Mouse (Mus musculus) layer of hippocampus, postnatal 36 days (tissue): ENCODE measurements around the gene Lingo2. TPM values are rescaled to one million over a fixed set of nuclear protein-coding genes. Genes with fewer than 3 reads are reported as not detected.

Experiments used
- DNase-seq, 2 experiments: peaks; one replicate each; pipeline ENCODE4 v3.0.0; 2022
- total RNA-seq, 2 experiments: library from RNA; stranded (reverse); gene quantifications; 2 replicates each; pipeline ENCODE4 v1.2.3; 2021

The Lingo2 gene
- total RNA-seq, 2 experiments from 2014 or later: 44.6 to 49.2 TPM

DNA sequence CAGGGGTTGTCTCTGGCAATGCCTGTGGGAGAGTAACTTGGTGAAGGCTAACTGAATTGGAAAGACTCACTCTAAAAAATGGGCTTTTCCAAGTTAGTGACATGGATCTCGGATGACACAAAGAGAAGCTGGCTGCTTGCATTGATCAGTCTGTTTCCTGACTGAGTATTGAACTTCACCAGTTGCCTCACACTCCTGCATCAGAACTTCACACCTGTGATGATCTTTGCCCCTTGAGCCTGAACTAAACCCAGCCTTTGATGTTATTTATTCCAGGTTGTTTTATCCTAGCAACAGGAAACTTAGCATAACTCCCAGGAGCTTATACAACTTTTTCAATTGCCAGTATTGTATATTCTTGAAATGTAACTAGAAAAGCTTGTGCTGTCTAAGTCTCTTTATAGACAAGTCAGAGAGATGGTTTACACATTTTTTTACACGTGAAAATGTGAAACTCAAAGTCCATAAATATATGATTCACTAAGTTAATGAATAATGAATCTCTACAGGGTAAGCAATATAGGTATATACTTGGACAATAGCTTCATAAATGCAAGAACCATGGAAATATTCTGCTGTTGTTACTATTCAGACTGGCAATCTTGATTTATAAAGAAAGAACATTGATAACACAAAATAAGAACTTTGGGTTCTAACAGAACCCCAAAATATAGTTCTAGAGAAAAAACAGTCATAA, 410.7 kb downstream of the Lingo2 start:
- DNase-seq: no peak

- no peak for DNase-seq
These were observed 417.7 kb downstream of the Lingo2 start for GRCm38 (mm10) chr4:36533895-36534294.

GRCm38 (mm10) chr4:36490255-36490654, 461.3 kb downstream of the Lingo2 start:
- no peak for DNase-seq

DNA sequence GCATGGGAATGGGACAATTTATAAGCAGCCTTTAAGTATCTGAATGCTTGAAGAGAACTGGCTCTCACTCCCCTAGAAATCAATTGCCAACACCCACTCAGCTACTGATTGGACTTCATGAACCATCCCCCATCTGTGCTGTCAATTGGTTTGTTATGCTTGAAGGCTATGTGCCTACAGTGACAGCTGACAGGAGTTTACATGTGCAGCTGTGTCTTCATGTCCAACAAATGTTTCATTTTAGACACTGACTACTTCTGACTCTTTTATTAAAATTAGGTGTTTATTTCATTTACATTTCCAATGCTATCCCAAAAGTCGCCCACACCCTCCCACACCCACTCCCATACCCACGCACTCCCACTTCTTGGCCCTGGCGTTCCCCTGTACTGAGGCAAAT, 516.3 kb downstream of the Lingo2 start:
- peak; percentile 50 to 58 for DNase-seq

DNA sequence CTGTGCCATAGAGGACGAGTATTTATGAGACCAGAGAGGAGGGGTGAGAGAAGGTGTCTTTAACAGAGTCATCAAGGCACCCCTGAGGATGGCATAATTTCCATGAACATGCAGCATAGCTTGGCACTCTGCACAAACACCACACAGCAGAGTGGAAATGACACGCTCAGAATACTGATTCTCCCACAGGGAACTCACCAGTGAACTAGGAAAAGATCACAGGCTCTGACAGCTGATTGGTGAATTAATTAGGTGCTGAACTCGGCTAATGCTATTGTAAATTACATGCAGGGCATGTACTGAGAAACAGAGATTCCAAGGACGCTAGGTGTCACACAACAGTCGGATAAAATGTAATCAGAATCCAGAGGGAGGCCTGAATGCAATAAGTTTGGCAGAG, 525.4 kb downstream of the Lingo2 start:
- DNase-seq: no peak

DNA sequence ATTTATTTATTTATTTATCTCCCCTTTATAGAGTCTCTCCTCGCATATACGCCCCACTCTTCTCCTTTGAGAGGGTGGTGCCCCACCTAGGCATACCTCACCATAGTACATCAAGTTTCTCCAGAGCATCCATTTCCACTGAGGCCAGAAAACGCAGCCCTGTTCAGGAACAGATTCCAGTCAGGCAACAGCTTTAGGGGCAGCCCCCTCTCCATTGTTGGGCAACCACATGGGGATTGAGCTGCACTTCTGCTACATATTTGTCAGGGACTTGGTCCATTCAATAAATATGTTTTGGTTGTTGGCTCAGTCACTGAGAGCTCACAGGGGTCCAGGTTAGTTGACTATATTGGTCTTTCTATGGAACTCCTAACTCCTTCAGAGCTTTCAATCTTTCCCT, 544.2 kb downstream of the Lingo2 start:
- no peak for DNase-seq

- DNase-seq: no peak
These were observed 582.6 kb downstream of the Lingo2 start for GRCm38 (mm10) chr4:36368925-36369324.

- DNase-seq: no peak
These were observed 597.1 kb downstream of the Lingo2 start for GRCm38 (mm10) chr4:36354401-36354800.

- no peak for DNase-seq
These were observed 619.8 kb downstream of the Lingo2 start for GRCm38 (mm10) chr4:36331741-36332140.

GRCm38 (mm10) chr4:36325603-36326002, 625.9 kb downstream of the Lingo2 start:
- no peak for DNase-seq

DNA sequence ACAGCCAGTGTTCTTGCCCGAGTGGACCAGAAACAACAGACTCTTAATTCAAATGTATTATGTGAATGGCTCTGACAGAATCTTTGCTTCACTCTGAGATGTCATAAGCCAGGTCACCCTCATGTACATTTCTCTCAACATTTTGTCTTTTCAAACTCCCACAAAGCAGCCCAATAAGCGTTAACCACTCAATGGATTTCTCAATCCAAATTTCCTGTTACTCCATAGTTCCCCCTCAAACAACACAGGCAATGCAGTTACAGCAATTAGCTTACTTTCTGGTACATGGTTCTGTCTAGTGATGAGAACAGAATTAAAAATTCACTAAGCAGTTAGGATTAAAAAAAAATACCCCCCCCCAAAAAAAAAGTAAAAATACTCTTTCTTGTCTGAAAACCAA, 638.5 kb downstream of the Lingo2 start:
- no peak for DNase-seq

GRCm38 (mm10) chr4:36311431-36311830, 640.1 kb downstream of the Lingo2 start:
- DNase-seq: no peak

- no peak for DNase-seq
These were observed 646.3 kb downstream of the Lingo2 start for GRCm38 (mm10) chr4:36305228-36305627.

DNA sequence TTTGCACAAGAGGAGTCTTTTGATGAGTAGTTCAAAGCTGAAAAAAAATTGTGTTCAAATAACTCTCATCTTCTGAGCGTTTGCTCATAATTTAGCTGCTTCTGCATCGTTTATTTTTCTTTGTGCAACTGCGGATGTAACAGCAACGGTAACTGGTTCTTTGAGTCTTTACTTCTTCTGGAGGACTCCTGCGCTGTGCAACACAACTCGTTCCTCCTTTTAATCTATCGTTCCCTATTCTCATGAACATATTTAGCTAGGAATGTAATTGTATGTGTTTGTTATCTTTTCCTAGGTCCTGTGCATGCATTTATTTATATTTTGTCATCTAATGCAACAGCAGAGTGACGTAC, 661.9 kb downstream of the Lingo2 start:
- DNase-seq: no peak

GRCm38 (mm10) chr4:36288813-36289700, 662.5 kb downstream of the Lingo2 start:
- DNase-seq: peak; percentile 65 to 66

DNA sequence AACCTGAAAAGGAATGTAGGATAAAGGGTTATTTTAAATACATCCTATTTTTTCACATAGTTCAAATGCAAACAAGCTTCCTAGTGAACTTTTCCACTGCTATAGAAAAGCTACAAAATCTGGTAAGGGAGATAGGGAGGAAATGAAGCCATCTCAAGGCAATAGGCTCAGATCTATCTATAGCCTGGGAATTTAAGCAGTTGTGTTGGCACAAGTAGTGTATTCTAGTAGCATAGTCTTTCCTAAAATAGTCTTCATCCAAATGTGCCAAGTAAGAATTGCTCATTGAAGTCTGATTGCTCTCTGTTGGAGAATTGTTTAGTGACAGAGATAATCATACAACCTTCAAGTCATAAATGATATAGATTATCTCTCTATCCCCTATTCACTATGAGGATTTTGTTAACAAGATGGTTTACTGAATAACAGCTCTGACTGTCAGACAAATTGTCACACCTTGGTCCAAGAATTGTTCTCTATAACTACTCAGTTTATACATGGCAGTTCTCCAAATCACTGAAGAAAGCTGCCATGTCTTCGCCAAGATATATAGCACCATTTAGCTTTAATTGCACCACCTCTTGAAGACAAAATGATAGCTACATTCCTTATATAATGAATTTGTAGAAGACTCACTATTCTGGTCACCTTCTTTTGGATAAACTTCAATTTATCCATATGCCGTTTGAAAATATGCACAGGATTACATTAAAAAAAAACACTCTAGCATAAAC, 688.9 kb downstream of the Lingo2 start:
- no peak for DNase-seq

DNA sequence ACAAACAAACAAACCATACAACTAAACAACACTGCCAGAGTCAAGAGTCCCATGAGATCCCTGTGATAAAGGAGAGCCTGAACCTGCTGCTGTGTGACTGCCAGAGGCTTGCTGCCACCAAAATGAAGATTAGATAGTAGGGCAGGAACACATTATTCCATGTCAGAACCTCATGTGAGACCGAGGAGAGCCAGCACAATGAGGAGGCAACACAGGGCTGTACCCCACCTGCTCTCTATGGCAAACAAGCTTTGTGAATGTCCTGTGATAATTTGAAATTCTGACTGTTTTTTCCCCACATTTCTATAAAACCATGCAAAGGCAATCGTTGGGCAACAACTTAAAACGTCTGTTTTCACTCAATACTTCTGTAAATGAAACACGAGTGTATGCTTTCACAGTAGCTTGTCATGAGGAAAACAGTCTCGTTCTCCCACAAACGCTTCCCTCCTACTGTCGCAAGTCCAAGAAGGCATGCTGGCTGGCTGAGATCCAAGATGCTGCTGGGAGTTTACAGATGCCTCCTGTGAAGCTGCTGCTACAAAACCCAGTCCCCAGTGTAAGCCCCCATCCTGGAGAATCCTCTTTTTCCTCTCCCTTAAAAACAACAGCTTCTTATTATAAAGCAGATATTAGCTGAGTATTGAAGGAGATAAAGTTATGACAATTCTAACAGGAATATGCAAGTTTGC, 765.2 kb downstream of the Lingo2 start:
- DNase-seq: peak; percentile 15 to 38

- no peak for DNase-seq
These were observed 767.9 kb downstream of the Lingo2 start for GRCm38 (mm10) chr4:36183643-36184042.

GRCm38 (mm10) chr4:36170099-36170498, 781.4 kb downstream of the Lingo2 start:
- DNase-seq: no peak

- DNase-seq: no peak
These were observed 820.2 kb downstream of the Lingo2 start for GRCm38 (mm10) chr4:36131341-36131740.

DNA sequence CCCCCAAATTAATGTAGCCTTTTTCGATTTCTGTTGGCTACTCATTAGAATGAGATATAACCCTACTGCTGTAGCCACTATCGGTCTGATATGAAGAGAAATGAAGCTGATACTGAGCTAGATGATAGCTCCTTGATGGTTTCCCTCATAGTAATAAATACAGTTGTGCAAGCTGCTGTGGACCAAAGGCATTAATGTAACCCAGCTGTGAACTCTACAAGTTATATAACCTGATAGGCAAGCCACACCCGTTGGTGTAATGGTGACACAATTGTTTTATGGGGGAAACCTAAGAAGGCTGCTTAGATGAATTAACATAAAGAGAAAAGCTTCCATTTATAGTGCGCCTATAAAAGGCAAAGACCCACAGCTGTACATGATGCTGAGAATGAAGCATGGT, 856.1 kb downstream of the Lingo2 start:
- DNase-seq: no peak

DNA sequence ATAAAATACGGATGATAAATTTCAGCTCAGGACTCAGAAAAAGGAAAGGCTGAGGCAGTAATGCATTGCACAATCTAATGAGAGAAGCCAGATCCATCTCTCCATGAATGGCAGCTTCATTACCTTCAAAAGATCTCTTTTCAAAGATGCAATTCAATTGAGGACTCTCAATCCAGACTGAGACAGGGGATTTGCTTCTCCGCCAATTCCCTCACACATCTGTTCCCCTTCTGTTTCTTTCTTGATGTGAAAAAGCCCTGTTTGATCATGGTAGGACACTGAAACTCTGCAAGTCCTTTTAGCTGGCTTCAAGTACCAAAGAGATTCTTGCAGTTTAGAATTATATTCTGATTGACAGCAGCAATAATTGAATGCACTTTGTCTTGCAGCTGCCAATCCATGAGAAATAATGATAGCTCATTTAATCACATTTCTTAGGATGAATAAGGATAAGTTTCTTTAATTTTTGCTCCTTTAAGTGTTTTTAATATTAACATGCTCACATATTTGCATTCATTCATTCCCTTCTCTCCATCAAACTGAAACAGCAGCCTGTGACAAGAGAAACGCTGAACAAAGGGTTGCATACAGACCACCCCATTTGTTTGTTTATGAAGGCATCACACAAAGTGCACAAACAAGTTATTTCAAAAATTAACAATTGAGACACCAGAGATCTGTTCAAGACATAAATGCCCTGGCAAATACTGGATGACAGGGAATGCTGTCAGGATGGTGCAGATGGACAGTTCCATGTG, 870.3 kb downstream of the Lingo2 start:
- no peak for DNase-seq
